Mouse (Mus musculus): ENCODE measurements around the gene Map3k21.

Map3k21 gene

DNA sequence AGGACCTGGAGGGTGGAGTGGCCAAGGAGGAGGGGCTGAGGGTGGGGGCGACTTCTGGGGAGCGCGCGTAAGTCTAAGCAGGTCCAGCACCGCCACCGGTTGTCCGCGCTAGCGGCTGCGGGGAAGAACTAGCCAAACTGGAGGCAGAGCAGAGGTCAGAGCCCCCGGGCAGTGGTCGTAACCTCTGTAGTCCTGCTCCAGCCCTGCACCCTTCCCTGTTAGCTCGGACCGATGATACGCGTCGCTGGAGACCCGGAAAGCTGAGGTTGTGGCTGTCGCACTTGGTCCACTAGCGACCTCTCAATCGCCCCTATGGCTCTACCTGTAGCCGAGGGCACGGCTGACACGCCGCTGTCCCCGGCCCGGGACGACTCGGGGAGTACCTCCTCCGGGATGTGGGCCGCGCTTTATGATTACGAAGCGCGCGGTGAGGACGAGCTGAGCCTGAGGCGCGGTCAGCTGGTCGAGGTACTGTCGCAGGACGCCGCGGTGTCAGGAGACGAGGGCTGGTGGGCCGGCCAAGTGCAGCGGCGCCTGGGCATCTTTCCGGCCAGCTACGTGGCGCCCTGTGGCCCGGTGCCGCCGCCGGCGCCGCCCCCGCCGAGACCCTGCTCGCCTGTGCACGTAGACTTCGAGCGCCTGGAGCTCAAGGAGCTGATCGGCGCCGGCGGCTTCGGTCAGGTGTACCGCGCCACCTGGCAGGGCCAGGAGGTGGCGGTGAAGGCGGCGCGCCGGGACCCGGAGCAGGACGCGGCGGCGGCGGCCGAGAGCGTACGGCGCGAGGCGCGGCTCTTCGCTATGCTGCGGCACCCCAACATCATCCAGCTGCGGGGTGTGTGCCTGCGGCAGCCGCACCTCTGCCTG lies at the start of gene Map3k21:
Gene Map3k21, plus strand, starts transcription at position 86 of the 864 bp plus-strand sequence.
- no peak for DNase-seq

DNA sequence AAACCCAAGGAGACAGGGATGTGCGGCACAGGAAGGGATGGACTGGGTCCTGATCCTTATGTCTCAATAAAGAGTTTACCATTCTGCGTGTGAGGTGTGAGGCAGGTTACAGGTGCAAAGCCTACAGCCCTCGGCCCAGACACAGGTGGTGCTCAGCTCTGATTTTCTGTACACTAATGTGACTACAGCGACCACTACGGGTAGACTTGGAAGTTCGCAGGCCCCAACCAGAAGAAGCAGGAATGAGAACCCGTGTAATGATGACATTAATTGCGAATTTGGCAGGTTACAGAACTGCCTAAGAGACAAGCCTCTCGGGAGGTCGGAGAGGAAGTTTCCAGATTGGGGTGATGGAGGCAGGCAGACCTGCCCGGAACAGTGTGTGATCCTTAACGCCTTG lies 44.1 kb upstream of the Map3k21 start:
- no peak for DNase-seq

- DNase-seq, result no peak
Measured at GRCm38 (mm10) chr8:125868552-125868951, 41.7 kb upstream of the Map3k21 start.

DNA sequence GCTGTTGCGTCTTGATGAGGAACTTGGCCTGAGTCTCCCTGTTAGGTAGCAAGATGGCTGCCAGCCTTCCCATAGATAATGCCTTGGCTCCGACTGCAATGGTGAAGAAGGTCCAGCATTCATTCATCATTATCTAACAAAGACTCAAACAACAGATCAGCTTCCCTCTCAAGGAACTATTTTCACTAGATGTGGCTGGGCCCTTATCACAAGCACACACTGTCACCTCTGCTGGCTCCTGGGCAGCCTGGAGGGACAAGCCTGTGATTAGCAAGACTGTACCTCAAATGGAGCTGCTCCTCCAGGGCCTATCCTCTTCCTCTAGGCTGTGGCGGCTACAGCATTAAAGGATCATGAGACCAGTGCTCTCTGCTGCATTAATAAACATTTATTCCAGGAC lies 40.5 kb upstream of the Map3k21 start:
- DNase-seq, result no peak

GRCm38 (mm10) chr8:125870179-125870702 lies 40.0 kb upstream of the Map3k21 start:
- no peak for DNase-seq

GRCm38 (mm10) chr8:125870821-125871321 lies 39.4 kb upstream of the Map3k21 start:
- peak; percentile 37 for DNase-seq

- no peak for DNase-seq
Measured at GRCm38 (mm10) chr8:125872501-125873249, 37.6 kb upstream of the Map3k21 start.

DNA sequence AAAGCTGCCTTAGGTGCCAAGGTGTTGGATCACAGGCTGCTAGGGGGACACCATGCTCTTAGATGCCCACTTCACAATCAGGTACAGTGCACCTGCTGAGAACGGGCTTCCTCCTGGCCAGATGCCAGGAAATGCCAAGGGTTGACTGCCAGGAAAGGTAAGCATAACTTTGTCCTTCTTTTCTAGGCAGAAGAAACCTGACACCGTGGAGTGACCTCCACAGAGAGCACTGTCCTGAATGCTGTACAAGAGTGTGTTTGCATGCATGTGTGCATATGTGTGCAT lies 37.1 kb upstream of the Map3k21 start:
- no peak for DNase-seq

DNA sequence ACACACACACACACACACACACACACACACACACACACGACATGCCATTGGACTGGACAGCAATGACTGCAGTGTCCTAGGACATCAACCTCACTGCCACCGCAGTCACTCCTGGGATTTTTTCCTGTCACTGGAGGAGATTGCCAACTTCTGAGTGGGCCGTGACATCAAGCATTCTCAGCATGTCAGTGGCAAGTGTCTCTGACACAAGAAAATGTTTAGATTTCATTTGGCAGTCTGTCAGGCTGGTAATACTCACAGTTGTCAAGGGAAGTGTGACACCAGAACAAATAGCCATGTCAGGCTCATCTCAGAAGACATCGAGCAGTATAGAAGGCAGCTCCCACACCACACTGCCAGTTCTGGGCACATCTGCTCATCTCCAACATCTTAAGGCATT lies 29.8 kb upstream of the Map3k21 start:
- no peak for DNase-seq

DNA sequence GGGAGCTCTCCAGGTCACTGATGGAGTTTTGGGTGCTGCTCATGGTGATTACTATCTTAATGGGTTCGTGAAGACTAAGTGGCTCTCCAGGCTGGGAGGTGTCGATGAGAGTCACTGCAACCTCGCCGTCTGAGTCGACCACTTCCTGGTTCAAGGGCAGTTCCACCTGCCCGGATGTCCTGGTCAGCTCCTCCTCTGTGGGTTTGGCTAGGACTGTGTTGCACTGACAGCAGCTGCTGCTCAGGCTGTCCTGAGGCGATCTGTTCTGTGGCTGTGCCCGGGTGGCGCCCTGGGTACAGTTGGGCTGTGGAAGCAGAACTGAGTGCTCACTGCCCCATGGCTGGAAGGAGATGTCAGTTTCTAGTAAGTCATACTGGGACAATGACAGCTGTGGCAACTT lies 22.7 kb upstream of the Map3k21 start:
- DNase-seq, result no peak

GRCm38 (mm10) chr8:125889920-125890319 lies 20.3 kb upstream of the Map3k21 start:
- DNase-seq, result no peak

DNA sequence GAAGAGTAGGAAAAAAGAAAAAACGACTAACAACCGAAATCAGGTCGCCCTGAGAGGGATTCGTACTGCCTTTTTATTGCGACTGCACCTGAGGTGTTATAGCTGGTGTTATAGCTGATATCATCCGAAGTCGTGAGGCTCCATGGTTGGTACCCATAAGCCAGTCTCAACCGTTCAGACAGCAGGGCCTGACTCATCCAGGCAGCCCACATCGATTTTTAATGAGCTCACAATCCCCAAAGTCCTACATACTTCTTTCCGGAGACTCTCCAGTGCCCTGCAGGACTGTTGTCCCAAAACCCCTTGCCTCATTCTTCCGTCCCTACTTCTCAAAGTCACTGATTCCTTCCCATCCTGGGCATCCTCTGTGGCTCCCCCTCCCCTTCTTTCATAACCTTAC lies 12.9 kb upstream of the Map3k21 start:
- no peak for DNase-seq

DNA sequence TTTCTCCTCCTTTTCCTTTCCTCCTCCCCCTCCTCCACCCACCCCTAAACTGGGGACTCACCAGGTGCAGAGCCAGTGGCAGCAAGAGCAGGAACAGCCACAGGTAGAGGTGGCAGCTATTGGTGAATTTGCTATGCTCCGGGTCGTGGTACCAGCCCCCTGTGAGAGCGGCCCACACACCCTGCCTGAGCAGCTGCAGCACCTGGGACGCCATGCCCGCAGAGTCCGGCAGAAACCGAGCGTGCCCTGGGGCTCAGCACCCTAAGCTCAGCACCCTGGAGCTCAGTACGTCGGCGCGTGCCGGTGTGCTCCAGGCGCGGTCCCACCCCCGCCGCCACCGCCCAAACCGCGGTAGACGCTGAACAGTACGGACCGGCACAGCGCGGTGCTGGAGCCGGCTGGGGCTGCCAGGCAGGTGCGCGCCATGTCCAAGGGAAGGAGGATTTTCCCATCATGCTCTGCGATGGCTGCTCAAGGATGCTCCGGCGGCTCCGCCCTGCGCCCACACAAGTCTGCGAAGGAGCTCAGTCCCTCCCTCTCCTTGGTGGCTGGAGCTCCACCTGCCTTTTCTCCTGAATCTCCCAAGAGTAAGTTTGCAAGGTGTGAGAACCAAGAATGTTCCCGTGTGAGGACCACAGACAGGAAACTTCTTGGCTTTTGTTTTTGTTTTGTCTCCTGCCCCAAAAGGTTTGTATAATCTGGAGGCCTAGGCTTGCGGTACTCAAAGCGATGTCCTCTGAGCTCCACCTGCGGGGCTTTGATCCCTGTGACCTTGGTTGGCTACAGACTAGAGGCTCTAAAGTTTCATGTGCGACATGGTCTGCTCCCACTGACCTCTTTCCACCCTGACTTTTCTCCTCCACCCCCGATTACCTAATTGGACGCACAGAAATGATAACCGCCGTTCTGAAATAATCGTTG lies 12.1 kb upstream of the Map3k21 start, which contains the start of gene Pcnx2:
Gene Pcnx2, minus strand, starts transcription at position 450 of the 921 bp plus-strand sequence.
- DNase-seq, result peak; percentile 5

DNA sequence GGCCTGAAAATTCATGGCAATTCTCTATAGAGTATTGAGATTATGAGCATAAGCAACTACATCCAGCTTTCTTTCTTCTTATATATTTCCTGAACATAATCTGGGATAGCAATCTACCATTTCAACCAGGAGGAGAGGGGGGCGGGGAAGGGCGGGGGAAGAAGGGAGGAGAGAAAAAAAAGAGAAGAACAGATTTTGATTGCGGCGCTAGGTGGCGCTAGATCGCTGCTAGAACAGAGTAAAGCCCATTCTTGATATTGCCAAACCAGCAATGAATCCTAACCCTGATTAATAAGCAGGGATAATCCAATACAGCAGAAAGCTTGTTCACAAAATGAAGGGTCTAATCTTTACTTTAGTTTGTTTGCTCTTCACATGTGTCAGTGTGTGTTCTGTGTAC lies 11.4 kb upstream of the Map3k21 start:
- peak; percentile 32 for DNase-seq

GRCm38 (mm10) chr8:125901167-125901566 lies 9.1 kb upstream of the Map3k21 start:
- no peak for DNase-seq

DNA sequence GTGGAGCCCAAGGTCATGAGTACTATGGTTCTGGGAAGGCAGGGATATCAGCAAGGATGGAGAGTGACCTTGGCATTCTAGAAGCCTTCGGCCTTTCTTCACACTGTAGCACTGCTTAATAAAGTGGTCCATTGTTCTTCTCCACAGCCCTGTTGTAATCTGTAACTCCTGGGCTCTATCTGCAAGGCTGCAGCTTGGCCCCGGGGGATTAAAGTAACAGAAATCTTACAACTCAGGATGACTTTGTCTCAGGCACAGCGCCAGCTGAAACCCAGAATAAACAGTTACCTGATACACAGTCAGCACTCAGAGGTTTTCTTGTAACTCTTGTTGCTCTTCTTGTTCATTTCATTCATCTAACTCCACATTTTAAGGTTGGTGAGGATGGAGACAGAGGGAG lies 7.7 kb upstream of the Map3k21 start:
- DNase-seq, result no peak

DNA sequence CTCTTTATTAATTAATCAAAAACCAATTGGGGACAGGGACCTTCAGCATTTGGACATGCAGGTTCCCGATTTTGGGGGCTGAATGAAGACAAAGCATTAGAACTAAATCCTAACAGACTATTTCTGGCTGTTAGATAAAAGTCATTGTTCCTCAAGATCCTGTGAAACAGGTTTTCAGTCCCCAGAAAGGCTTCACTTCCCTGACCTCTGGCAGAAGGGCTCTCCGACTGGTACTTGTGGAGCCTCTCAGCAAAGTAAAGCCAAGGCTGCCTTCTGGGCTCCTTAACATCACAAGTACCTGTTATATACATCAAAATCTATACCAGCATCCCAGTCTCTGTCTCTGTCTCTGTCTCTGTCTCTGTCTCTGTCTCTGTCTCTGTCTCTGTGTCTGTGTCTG lies 4.9 kb upstream of the Map3k21 start:
- no peak for DNase-seq

DNA sequence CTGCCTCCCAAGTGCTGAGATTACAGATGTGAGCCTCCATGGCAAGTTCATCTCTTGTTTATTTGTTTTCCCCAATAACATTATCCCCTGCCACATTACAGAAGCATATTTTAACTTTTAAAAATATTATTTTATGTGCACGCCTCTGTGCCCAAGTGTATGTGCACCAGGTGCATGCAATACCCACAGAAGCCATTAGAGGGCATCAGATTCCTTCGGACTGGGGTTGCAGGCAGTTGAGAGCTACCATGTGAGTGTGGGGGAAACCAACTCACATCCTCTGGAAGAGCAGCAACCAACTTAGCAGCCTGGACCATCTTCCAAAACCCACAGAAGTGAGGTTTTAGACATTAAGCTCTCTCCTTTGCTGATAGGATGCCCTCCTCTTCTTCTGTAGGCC lies 2.9 kb upstream of the Map3k21 start:
- no peak for DNase-seq

DNA sequence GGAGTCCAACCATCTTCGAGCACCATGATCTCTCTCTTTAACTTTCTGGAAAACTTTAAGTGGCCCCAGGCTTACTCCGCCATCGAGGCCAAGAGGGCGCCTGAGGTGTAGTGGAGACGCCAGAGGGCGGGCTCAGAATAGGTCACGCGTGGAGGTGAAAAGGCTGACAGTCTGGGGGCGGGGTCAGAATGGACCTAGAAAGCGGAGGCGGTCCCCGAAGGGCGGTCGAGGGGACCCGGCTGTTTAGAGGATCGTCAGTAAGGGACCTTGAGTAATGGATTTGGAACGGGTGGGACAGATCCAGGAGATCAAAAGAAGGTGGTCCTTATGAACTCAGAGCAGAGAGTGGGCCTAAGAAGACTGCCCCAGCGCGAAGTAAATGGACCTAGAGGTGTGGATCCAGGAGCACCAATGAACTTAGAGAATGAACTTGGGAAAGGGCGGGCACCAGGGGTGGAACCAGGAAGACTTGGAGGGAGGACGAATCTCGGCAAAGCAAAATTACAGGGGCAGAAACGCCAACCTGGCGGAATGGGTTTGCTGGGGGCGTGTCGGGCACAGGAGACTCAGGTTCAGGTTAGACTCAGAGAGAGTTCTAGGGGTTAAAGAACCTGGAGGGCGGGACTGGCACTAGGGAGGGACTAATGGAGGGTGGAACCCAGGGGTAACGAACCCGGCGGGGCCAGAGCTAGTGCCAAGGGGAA lies 437 bp upstream of the Map3k21 start:
- no peak for DNase-seq

DNA sequence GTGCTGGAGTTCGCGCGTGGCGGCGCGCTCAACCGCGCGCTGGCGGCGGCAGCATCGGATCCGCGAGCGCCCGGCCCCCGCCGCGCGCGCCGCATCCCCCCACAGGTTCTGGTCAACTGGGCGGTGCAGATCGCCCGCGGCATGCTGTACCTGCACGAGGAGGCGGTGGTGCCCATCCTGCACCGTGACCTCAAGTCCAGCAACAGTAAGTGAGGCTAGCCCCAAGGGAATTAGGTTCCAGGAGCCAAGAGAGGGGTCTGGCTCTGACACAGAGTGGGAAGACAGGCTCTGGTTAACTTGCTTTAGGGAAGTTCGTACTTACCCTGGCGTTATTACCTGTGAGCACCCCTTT lies 955 bp downstream of the Map3k21 start:
- no peak for DNase-seq

DNA sequence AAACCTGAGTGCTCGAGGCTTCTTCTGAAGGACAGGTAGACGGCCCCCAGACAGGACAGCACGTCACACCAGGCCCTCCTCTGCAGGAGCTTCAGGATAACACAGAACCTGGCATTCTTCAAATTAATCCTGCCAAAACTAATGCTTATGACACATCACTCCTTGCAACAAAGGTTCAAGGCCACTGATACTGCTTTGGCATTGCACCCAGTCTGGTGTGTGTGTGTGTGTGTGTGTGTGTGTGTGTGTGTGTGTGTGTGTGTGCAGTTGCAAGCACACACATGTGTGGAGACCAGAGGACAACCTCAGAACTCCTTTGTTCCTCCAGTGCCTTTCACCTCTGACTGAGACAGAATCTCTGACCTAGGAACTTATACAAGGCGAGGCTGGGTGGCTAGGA lies 3.0 kb downstream of the Map3k21 start:
- no peak for DNase-seq

DNA sequence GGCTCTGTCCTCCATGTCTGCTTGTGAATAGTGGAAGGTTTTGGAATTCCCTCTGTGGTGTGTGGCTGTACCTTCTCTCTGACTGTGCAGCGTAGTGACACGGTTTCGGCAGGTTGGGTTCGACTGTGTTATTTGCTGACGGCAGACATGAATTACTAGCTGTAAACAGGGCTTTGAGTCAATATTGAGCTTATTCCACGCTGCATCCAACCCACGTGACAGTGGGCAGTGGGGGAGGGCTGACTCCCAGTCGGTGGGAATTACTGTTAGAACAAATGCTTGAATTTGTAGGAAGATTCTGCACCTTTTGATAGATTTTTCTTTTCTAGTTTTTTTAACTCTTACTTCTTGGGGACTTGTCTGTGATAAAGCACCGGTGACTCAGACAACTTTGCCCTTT lies 4.1 kb downstream of the Map3k21 start:
- DNase-seq, result no peak

All from thymus, postnatal 14 days (tissue).